8 mouse cellular contexts compared by ENCODE assay signal in genomic region chr15:82244115-82244804, GRCm38 (mm10). TPM values are rescaled to one million over a fixed set of nuclear protein-coding genes. Genes with fewer than 3 reads are reported as not detected.
A peak's percentile ranks its signal among the peaks of the same experiment; 100 is the strongest.
DNase-seq lines count a peak whose midpoint lies in the region; ATAC-seq lines count a peak whose summit lies in the region.

Gene Cenpm, minus strand, starts transcription at chr15:82244748.

- H3K27me3 ChIP-seq in heart, embryonic 14.5 days (ENCODE audit: control insufficient read depth, insufficient read depth, low read length): no peaks in the 10 kb centered on the region
- no peaks in the 10 kb centered on the region for H3K27me3 ChIP-seq in liver, embryonic 13.5 days
- no peaks in the 10 kb centered on the region for H3K27me3 ChIP-seq in stomach, embryonic 16.5 days (ENCODE audit: control insufficient read depth, insufficient read depth, low read length)

- peak; percentile 96 for ATAC-seq in erythroid progenitor cell, adult 5-6 weeks (replicated peaks; ENCODE audit: low FRiP score, poor library complexity, severe bottlenecking)
- ATAC-seq in heart, embryonic 14.5 days (ENCODE audit: insufficient number of reproducible peaks, insufficient read depth, low FRiP score, low read depth): peak; percentile 92
- peak; percentile 95 for ATAC-seq in liver, embryonic 13.5 days (ENCODE audit: low read depth)
- peak; percentile 97 for ATAC-seq in stomach, embryonic 16.5 days (ENCODE audit: insufficient read depth, low FRiP score)

- H3K9me3 ChIP-seq in heart, embryonic 14.5 days (ENCODE audit: control insufficient read depth, low read length): no peaks in the 10 kb centered on the region
- no peaks in the 10 kb centered on the region for H3K9me3 ChIP-seq in liver, embryonic 13.5 days (replicated peaks)
- no peaks in the 10 kb centered on the region for H3K9me3 ChIP-seq in stomach, embryonic 16.5 days (replicated peaks; ENCODE audit: control insufficient read depth, low read length)

- peaks cover 4% of the 10 kb centered on the region in 2 experiments; a peak in 2 of 4 replicates for H3K4me1 ChIP-seq in heart, embryonic 14.5 days (ENCODE audit: control insufficient read depth in 2 of 2, insufficient read depth in 2 of 2, low read length in 2 of 2)
- peaks cover 31% of the 10 kb centered on the region for H3K4me1 ChIP-seq in liver, embryonic 13.5 days (replicated peaks)
- peaks cover 7% of the 10 kb centered on the region; the same call in 1 of the 2 replicates for H3K4me1 ChIP-seq in stomach, embryonic 16.5 days (ENCODE audit: control insufficient read depth, insufficient read depth, low read length)

- WGBS in heart, embryonic 14.5 days: under 1% methylated on average over 65 of the region's 65 CpGs
- under 1% methylated on average over 64 of the region's 65 CpGs for WGBS in liver, embryonic 13.5 days (ENCODE audit: insufficient replicate concordance)
- WGBS in stomach, embryonic 16.5 days: 0% methylated on average over 65 of the region's 65 CpGs

- H3K9ac ChIP-seq in heart, embryonic 14.5 days (ENCODE audit: low read length): peak within 1 kb of the TSS; percentile 78
- peak within 1 kb of the TSS; percentile 80 for H3K9ac ChIP-seq in liver, embryonic 13.5 days
- peak within 1 kb of the TSS; percentile 75 for H3K9ac ChIP-seq in stomach, embryonic 16.5 days (ENCODE audit: low read length)

- H3K36me3 ChIP-seq in heart, embryonic 14.5 days (ENCODE audit: control insufficient read depth, insufficient read depth, low read length): peaks cover 9% of the 10 kb centered on the region; the same call in 1 of the 2 replicates
- peaks cover 15% of the 10 kb centered on the region; the same call in 1 of the 2 replicates for H3K36me3 ChIP-seq in liver, embryonic 13.5 days
- no peaks in the 10 kb centered on the region for H3K36me3 ChIP-seq in stomach, embryonic 16.5 days (ENCODE audit: control insufficient read depth, insufficient read depth, low read length)

- DNase-seq in CD4-positive helper T cell, adult 2 months (ENCODE audit: low read depth, low spot score): peak; percentile 93
- DNase-seq in brain, embryonic 18.5 days (ENCODE audit: low read depth, low spot score): peak; percentile 80
- peak; percentile 95 for DNase-seq in kidney, postnatal 14 days
- peak; percentile 89 for DNase-seq in liver, embryonic 13.5 days
- DNase-seq in neural tube, embryonic 10.5 days (ENCODE audit: extremely low spot score, low spot score): peak; percentile 94

- H3K27ac ChIP-seq in heart, embryonic 14.5 days (replicated peaks in 1 of 2; ENCODE audit: control insufficient read depth in 1 of 2, insufficient read depth in 1 of 2, low read depth in 2 of 2, low read length in 2 of 2): peak within 1 kb of the TSS; percentile 64 to 77
- peak within 1 kb of the TSS; percentile 88 for H3K27ac ChIP-seq in liver, embryonic 13.5 days
- H3K27ac ChIP-seq in stomach, embryonic 16.5 days (ENCODE audit: low read length): peak within 1 kb of the TSS; percentile 71

- H3K4me3 ChIP-seq in heart, embryonic 14.5 days (ENCODE audit: control insufficient read depth in 1 of 2, insufficient read depth in 1 of 2, low read depth in 1 of 2, low read length in 2 of 2): peak within 1 kb of the TSS; percentile 71 to 79
- H3K4me3 ChIP-seq in liver, embryonic 13.5 days (replicated peaks): peak within 1 kb of the TSS; percentile 73
- H3K4me3 ChIP-seq in stomach, embryonic 16.5 days (replicated peaks; ENCODE audit: low read length): peak within 1 kb of the TSS; percentile 82

- peak within 1 kb of the TSS; percentile 96 for H3K4me2 ChIP-seq in heart, embryonic 14.5 days (ENCODE audit: low read length)
- H3K4me2 ChIP-seq in liver, embryonic 13.5 days: peak within 1 kb of the TSS; percentile 94
- peak within 1 kb of the TSS; percentile 90 for H3K4me2 ChIP-seq in stomach, embryonic 16.5 days (ENCODE audit: low read depth, low read length)

RNA-seq across cellular contexts. Expression of gene Cenpm, which starts in this region (rescaled TPM):
- total RNA-seq in erythroid progenitor cell, adult 5-6 weeks (2015; ENCODE audit: low replicate concordance): 50.7 and 56.2 TPM in 2 replicates
- 11.6 and 36.7 TPM in 2 replicates for total RNA-seq in erythroid progenitor cell, adult 5-6 weeks (2017; ENCODE audit: low replicate concordance)
- polyA plus RNA-seq in heart, embryonic 14.5 days (2014; fragmentation: Nextera tagmentation; extraction: Ambion mirVana): 67.7 and 73.0 TPM in 2 replicates
- 41.7 and 45.6 TPM in 2 replicates for polyA plus RNA-seq in liver, embryonic 13.5 days (2015; fragmentation: Nextera tagmentation; extraction: Ambion mirVana)
- 44.4 and 51.6 TPM in 2 replicates for polyA plus RNA-seq in stomach, embryonic 16.5 days (2015; fragmentation: Nextera tagmentation; extraction: Ambion mirVana)

Comparison
In these comparisons a context has a peak if more than half of its experiments do, and no peak if none do; other contexts are left out.
1. Peak in every context shown above with its lines: DNase-seq, ATAC-seq, H3K4me3 ChIP-seq and H3K27ac ChIP-seq.